Mouse (Mus musculus) embryonic fibroblast, embryonic 13.5 days (primary cell): ENCODE data around the gene Pgm5. TPM values are rescaled to one million over a fixed set of nuclear protein-coding genes. Genes with fewer than 3 reads are reported as not detected.

ENCODE experiments used
- H3K27ac ChIP-seq: 2 replicates; pipeline ENCODE4 v1.5.1; 2012; ENCODE audit warnings: low read length, control low read depth, inconsistent platforms; ENCODE audit not compliant: insufficient read depth
- H3K4me1 ChIP-seq: 2 replicates; pipeline ENCODE4 v1.6.1; 2011; ENCODE audit warnings: low read length; ENCODE audit not compliant: control insufficient read depth, insufficient read depth
- H3K4me3 ChIP-seq: 2 replicates; pipeline ENCODE4 v1.5.1; 2011; ENCODE audit warnings: mild to moderate bottlenecking, control low read depth, low read length; ENCODE audit not compliant: insufficient read depth
- CTCF ChIP-seq: IDR thresholded peaks from 2 replicates; pipeline ENCODE4 v1.5.1; 2011; ENCODE audit warnings: mild to moderate bottlenecking, control low read depth, low read length, moderate library complexity, borderline replicate concordance; ENCODE audit not compliant: insufficient read depth
- POLR2A ChIP-seq: IDR thresholded peaks from 2 replicates; pipeline ENCODE4 v1.6.1; 2011; ENCODE audit warnings: low read depth, mild to moderate bottlenecking, control low read depth, low read length, moderate library complexity
- polyA plus RNA-seq: library from polyadenylated mRNA; stranded (reverse); fragments of >200 nt; gene quantifications from 2 replicates; pipeline ENCODE4 v1.2.4, GENCODE M21; 2011; ENCODE audit warnings: low read depth; ENCODE audit not compliant: missing spikeins, insufficient read length

The Pgm5 gene
- polyA plus RNA-seq, 1 experiment, result 32.8 TPM

- TF ChIP-seq CTCF (no peak), POLR2A (no peak)
- no peak overlapping the region for H3K4me3 ChIP-seq
- no peak overlapping the region for H3K27ac ChIP-seq
- peaks cover 3% of the 10 kb centered on the region; the same call in 1 of the 2 replicates for H3K4me1 ChIP-seq
These were observed 215.4 kb downstream of the Pgm5 start for GRCm38 (mm10) chr19:24646162-24646829.

GRCm38 (mm10) chr19:24644971-24645370 is 216.7 kb downstream of the Pgm5 start:
- no peak for TF ChIP-seq POLR2A
- TF ChIP-seq CTCF, result no peak
- Histone ChIP-seq H3K4me3 (no peak overlapping the region), H3K27ac (no peak overlapping the region), H3K4me1 (peaks cover 3% of the 10 kb centered on the region; the same call in 1 of the 2 replicates)

- H3K4me3 ChIP-seq, result no peak overlapping the region
- H3K27ac ChIP-seq, result no peak overlapping the region
- TF ChIP-seq CTCF, result no peak
- TF ChIP-seq POLR2A, result no peak
- no peaks in the 10 kb centered on the region for H3K4me1 ChIP-seq
These were observed 220.7 kb downstream of the Pgm5 start for GRCm38 (mm10) chr19:24640982-24641381.

GRCm38 (mm10) chr19:24637988-24638387 is 223.7 kb downstream of the Pgm5 start:
- Histone ChIP-seq H3K27ac (no peak overlapping the region), H3K4me1 (no peaks in the 10 kb centered on the region), H3K4me3 (no peak overlapping the region)
- TF ChIP-seq POLR2A (no peak), CTCF (no peak)

- H3K4me1 ChIP-seq, result no peaks in the 10 kb centered on the region
- H3K27ac ChIP-seq, result no peak overlapping the region
- H3K4me3 ChIP-seq, result no peak overlapping the region
- TF ChIP-seq CTCF (no peak), POLR2A (no peak)
These were observed 225.0 kb downstream of the Pgm5 start for GRCm38 (mm10) chr19:24636616-24637015.

GRCm38 (mm10) chr19:24634602-24635001 is 227.1 kb downstream of the Pgm5 start:
- no peak overlapping the region for H3K4me3 ChIP-seq
- H3K27ac ChIP-seq, result no peak overlapping the region
- peak; percentile 85 for TF ChIP-seq CTCF
- TF ChIP-seq POLR2A, result no peak
- H3K4me1 ChIP-seq, result no peaks in the 10 kb centered on the region

Other genes starting within 250 kb of the Pgm5 start
- gene Tmem252, start 187.8 kb downstream of the Pgm5 start, polyA plus RNA-seq, result not detected in 2 replicates
- gene Gm10053, start 13.8 kb upstream of the Pgm5 start, polyA plus RNA-seq, result 136 and 175 TPM in 2 replicates
- not detected in 2 replicates for gene Foxd4, start 39.3 kb upstream of the Pgm5 start, polyA plus RNA-seq
- 16.6 and 17.6 TPM in 2 replicates for gene Cbwd1, start 99.8 kb upstream of the Pgm5 start, polyA plus RNA-seq
- 0.44 and 1.1 TPM in 2 replicates for gene Dock8, start 137.7 kb upstream of the Pgm5 start, polyA plus RNA-seq